Mouse (Mus musculus): Measurements from ENCODE around the gene Ikzf2. TPM values are rescaled to one million over a fixed set of nuclear protein-coding genes. Genes with fewer than 3 reads are reported as not detected.

Gene Ikzf2
- polyA plus RNA-seq, 1 experiment from 2014 or later, result 0.39 TPM

GRCm38 (mm10) chr1:69682261-69682660 lies 4.8 kb downstream of the Ikzf2 start:
- no peaks in the 10 kb centered on the region for H3K9me3 ChIP-seq (replicated peaks; ENCODE audit: control insufficient read depth, low read length)
- 18% methylated on average over 3 of the region's 3 CpGs for WGBS (ENCODE audit: insufficient replicate concordance)
- H3K36me3 ChIP-seq (ENCODE audit: control insufficient read depth, insufficient read depth), result no peaks in the 10 kb centered on the region
- ATAC-seq (ENCODE audit: low read depth), result no peak
- no peak overlapping the region for H3K27ac ChIP-seq (ENCODE audit: low read length)
- H3K4me1 ChIP-seq (ENCODE audit: control insufficient read depth, low read depth, low read length), result no peaks in the 10 kb centered on the region; the same call in none of the 2 replicates
- H3K27me3 ChIP-seq (ENCODE audit: control insufficient read depth, insufficient read depth, low read depth, low read length), result peaks cover 5% of the 10 kb centered on the region
- H3K9ac ChIP-seq (ENCODE audit: low read depth, low read length), result no peak overlapping the region
- H3K4me3 ChIP-seq (ENCODE audit: low read depth, low read length), result no peak overlapping the region
- no peak overlapping the region for H3K4me2 ChIP-seq (ENCODE audit: low read depth, low read length)

- Histone ChIP-seq H3K4me1 (ENCODE audit: control insufficient read depth, low read depth, low read length) (no peaks in the 10 kb centered on the region; the same call in 1 of the 2 replicates), H3K27me3 (ENCODE audit: control insufficient read depth, insufficient read depth, low read depth, low read length) (peaks cover 5% of the 10 kb centered on the region), H3K27ac (ENCODE audit: low read length) (no peak overlapping the region), H3K9me3 (replicated peaks; ENCODE audit: control insufficient read depth, low read length) (no peaks in the 10 kb centered on the region), H3K4me3 (ENCODE audit: low read depth, low read length) (no peak overlapping the region), H3K4me2 (ENCODE audit: low read depth, low read length) (no peak overlapping the region), H3K9ac (ENCODE audit: low read depth, low read length) (no peak overlapping the region), H3K36me3 (ENCODE audit: control insufficient read depth, insufficient read depth) (no peaks in the 10 kb centered on the region)
- ATAC-seq (ENCODE audit: low read depth), result no peak
- WGBS (ENCODE audit: insufficient replicate concordance), result 26% methylated on average over 5 of the region's 5 CpGs
Observed at GRCm38 (mm10) chr1:69681003-69681402, 6.0 kb downstream of the Ikzf2 start.

- Histone ChIP-seq H3K27me3 (ENCODE audit: control insufficient read depth, insufficient read depth, low read depth, low read length) (peaks cover 5% of the 10 kb centered on the region), H3K4me3 (ENCODE audit: low read depth, low read length) (no peak overlapping the region), H3K9me3 (replicated peaks; ENCODE audit: control insufficient read depth, low read length) (no peaks in the 10 kb centered on the region), H3K27ac (ENCODE audit: low read length) (no peak overlapping the region), H3K9ac (ENCODE audit: low read depth, low read length) (no peak overlapping the region), H3K4me1 (ENCODE audit: control insufficient read depth, low read depth, low read length) (no peaks in the 10 kb centered on the region), H3K4me2 (ENCODE audit: low read depth, low read length) (no peak overlapping the region), H3K36me3 (ENCODE audit: control insufficient read depth, insufficient read depth) (no peaks in the 10 kb centered on the region)
- ATAC-seq (ENCODE audit: low read depth), result no peak
- WGBS (ENCODE audit: insufficient replicate concordance), result 40% methylated on average over 4 of the region's 4 CpGs
Observed at GRCm38 (mm10) chr1:69680501-69680900, 6.5 kb downstream of the Ikzf2 start.

GRCm38 (mm10) chr1:69669897-69670404 lies 17.1 kb downstream of the Ikzf2 start:
- no peak for ATAC-seq (ENCODE audit: low read depth)
- Histone ChIP-seq H3K27ac (ENCODE audit: low read length) (no peak overlapping the region), H3K4me2 (ENCODE audit: low read depth, low read length) (no peak overlapping the region), H3K27me3 (ENCODE audit: control insufficient read depth, insufficient read depth, low read depth, low read length) (no peaks in the 10 kb centered on the region), H3K4me3 (ENCODE audit: low read depth, low read length) (no peak overlapping the region), H3K4me1 (ENCODE audit: control insufficient read depth, low read depth, low read length) (no peaks in the 10 kb centered on the region), H3K9ac (ENCODE audit: low read depth, low read length) (no peak overlapping the region), H3K36me3 (ENCODE audit: control insufficient read depth, insufficient read depth) (no peaks in the 10 kb centered on the region), H3K9me3 (replicated peaks; ENCODE audit: control insufficient read depth, low read length) (no peaks in the 10 kb centered on the region)
- WGBS (ENCODE audit: insufficient replicate concordance), result 79% methylated on average over 10 of the region's 10 CpGs

- Histone ChIP-seq H3K27me3 (ENCODE audit: control insufficient read depth, insufficient read depth, low read depth, low read length) (no peaks in the 10 kb centered on the region), H3K36me3 (ENCODE audit: control insufficient read depth, insufficient read depth) (no peaks in the 10 kb centered on the region), H3K4me3 (ENCODE audit: low read depth, low read length) (no peak overlapping the region), H3K4me1 (ENCODE audit: control insufficient read depth, low read depth, low read length) (no peaks in the 10 kb centered on the region), H3K27ac (ENCODE audit: low read length) (no peak overlapping the region), H3K4me2 (ENCODE audit: low read depth, low read length) (no peak overlapping the region), H3K9me3 (replicated peaks; ENCODE audit: control insufficient read depth, low read length) (no peaks in the 10 kb centered on the region), H3K9ac (ENCODE audit: low read depth, low read length) (no peak overlapping the region)
- ATAC-seq (ENCODE audit: low read depth), result no peak
- WGBS (ENCODE audit: insufficient replicate concordance), result 18% methylated on average over 5 of the region's 5 CpGs
Observed at GRCm38 (mm10) chr1:69667456-69667855, 19.6 kb downstream of the Ikzf2 start.

GRCm38 (mm10) chr1:69659779-69660178 lies 27.3 kb downstream of the Ikzf2 start:
- Histone ChIP-seq H3K36me3 (ENCODE audit: control insufficient read depth, insufficient read depth) (no peaks in the 10 kb centered on the region), H3K27ac (ENCODE audit: low read length) (no peak overlapping the region), H3K4me2 (ENCODE audit: low read depth, low read length) (no peak overlapping the region), H3K9ac (ENCODE audit: low read depth, low read length) (no peak overlapping the region), H3K4me3 (ENCODE audit: low read depth, low read length) (no peak overlapping the region), H3K27me3 (ENCODE audit: control insufficient read depth, insufficient read depth, low read depth, low read length) (no peaks in the 10 kb centered on the region), H3K4me1 (ENCODE audit: control insufficient read depth, low read depth, low read length) (no peaks in the 10 kb centered on the region), H3K9me3 (replicated peaks; ENCODE audit: control insufficient read depth, low read length) (no peaks in the 10 kb centered on the region)
- WGBS (ENCODE audit: insufficient replicate concordance), result 42% methylated on average over 2 of the region's 2 CpGs
- no peak for ATAC-seq (ENCODE audit: low read depth)

- no peak overlapping the region for H3K9ac ChIP-seq (ENCODE audit: low read depth, low read length)
- no peak overlapping the region for H3K4me2 ChIP-seq (ENCODE audit: low read depth, low read length)
- H3K27ac ChIP-seq (ENCODE audit: low read length), result no peak overlapping the region
- H3K4me3 ChIP-seq (ENCODE audit: low read depth, low read length), result no peak overlapping the region
- H3K27me3 ChIP-seq (ENCODE audit: control insufficient read depth, insufficient read depth, low read depth, low read length), result no peaks in the 10 kb centered on the region
- H3K36me3 ChIP-seq (ENCODE audit: control insufficient read depth, insufficient read depth), result no peaks in the 10 kb centered on the region
- H3K9me3 ChIP-seq (replicated peaks; ENCODE audit: control insufficient read depth, low read length), result no peaks in the 10 kb centered on the region
- no peaks in the 10 kb centered on the region for H3K4me1 ChIP-seq (ENCODE audit: control insufficient read depth, low read depth, low read length)
- no peak for ATAC-seq (ENCODE audit: low read depth)
- 53% methylated on average over 6 of the region's 6 CpGs for WGBS (ENCODE audit: insufficient replicate concordance)
Observed at GRCm38 (mm10) chr1:69658051-69658450, 29.0 kb downstream of the Ikzf2 start.

GRCm38 (mm10) chr1:69657455-69657854 lies 29.6 kb downstream of the Ikzf2 start:
- H3K27me3 ChIP-seq (ENCODE audit: control insufficient read depth, insufficient read depth, low read depth, low read length), result no peaks in the 10 kb centered on the region
- H3K4me1 ChIP-seq (ENCODE audit: control insufficient read depth, low read depth, low read length), result no peaks in the 10 kb centered on the region
- 34% methylated on average over 3 of the region's 3 CpGs for WGBS (ENCODE audit: insufficient replicate concordance)
- no peak overlapping the region for H3K9ac ChIP-seq (ENCODE audit: low read depth, low read length)
- no peak overlapping the region for H3K27ac ChIP-seq (ENCODE audit: low read length)
- ATAC-seq (ENCODE audit: low read depth), result no peak
- H3K4me2 ChIP-seq (ENCODE audit: low read depth, low read length), result no peak overlapping the region
- no peaks in the 10 kb centered on the region for H3K36me3 ChIP-seq (ENCODE audit: control insufficient read depth, insufficient read depth)
- no peaks in the 10 kb centered on the region for H3K9me3 ChIP-seq (replicated peaks; ENCODE audit: control insufficient read depth, low read length)
- H3K4me3 ChIP-seq (ENCODE audit: low read depth, low read length), result no peak overlapping the region

- peak overlapping the region; percentile 2; the same call in 1 of the 2 replicates for H3K4me2 ChIP-seq (ENCODE audit: low read depth, low read length)
- H3K9me3 ChIP-seq (replicated peaks; ENCODE audit: control insufficient read depth, low read length), result no peaks in the 10 kb centered on the region
- no peak for ATAC-seq (ENCODE audit: low read depth)
- H3K27me3 ChIP-seq (ENCODE audit: control insufficient read depth, insufficient read depth, low read depth, low read length), result no peaks in the 10 kb centered on the region
- H3K27ac ChIP-seq (ENCODE audit: low read length), result no peak overlapping the region
- H3K4me3 ChIP-seq (ENCODE audit: low read depth, low read length), result no peak overlapping the region
- 18% methylated on average over 16 of the region's 16 CpGs for WGBS (ENCODE audit: insufficient replicate concordance)
- H3K9ac ChIP-seq (ENCODE audit: low read depth, low read length), result no peak overlapping the region
- H3K36me3 ChIP-seq (ENCODE audit: control insufficient read depth, insufficient read depth), result no peaks in the 10 kb centered on the region
- no peaks in the 10 kb centered on the region for H3K4me1 ChIP-seq (ENCODE audit: control insufficient read depth, low read depth, low read length)
Observed at GRCm38 (mm10) chr1:69656929-69657328, 30.1 kb downstream of the Ikzf2 start.
